Mouse (Mus musculus): ENCODE data around the gene Methig1. TPM values are rescaled to one million over a fixed set of nuclear protein-coding genes. Genes with fewer than 3 reads are reported as not detected.
A peak's percentile ranks its signal among the peaks of the same experiment; 100 is the strongest.
"Not testable (repeated sequence)": the region's sequence is repeated elsewhere in the genome, so short reads cannot be mapped to it uniquely, and the experiment has no call there.

Methig1 gene
- total RNA-seq, 1 experiment, result 0.54 TPM

DNA sequence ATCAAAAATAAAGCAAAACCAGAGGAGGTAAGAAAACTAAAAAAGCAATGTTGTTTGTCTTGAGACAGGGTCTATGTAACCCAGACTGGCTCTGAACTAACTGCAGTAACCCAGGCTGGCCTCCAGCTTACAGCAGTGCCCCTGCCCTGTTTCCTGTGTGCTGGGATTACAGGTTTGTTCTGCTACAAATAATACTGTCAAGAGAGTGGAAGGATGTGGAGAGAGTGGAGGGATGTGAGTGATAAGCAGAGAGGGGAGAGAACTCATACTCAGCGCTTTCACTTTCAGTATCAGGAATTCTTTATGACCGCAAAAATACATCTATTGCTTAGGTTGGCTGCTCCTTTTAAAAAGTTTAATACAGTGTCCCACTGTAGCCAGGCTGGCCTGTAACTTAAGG, 40.6 kb upstream of the Methig1 start:
- Histone ChIP-seq H3K4me3 (ENCODE audit: insufficient read depth in 1 of 2, low read depth in 1 of 2, low read length in 2 of 2, poor library complexity in 1 of 2, severe bottlenecking in 1 of 2) (no peak overlapping the region), H3K4me1 (ENCODE audit: control insufficient read depth in 2 of 2, insufficient read depth in 2 of 2, low read length in 2 of 2, poor library complexity in 1 of 2) (peaks cover 0 to 2% of the 10 kb centered on the region in 2 experiments; a peak in 2 of 4 replicates), H3K27ac (ENCODE audit: insufficient read depth, low read depth, low read length, poor library complexity, severe bottlenecking) (no peak overlapping the region), H3K36me3 (ENCODE audit: control insufficient read depth, insufficient read depth, low read length, poor library complexity, severe bottlenecking) (no peaks in the 10 kb centered on the region), H3K9ac (ENCODE audit: insufficient read depth, low read depth, low read length, poor library complexity, severe bottlenecking) (no peak overlapping the region), H3K9me3 (ENCODE audit: control insufficient read depth, insufficient read depth, low read depth, low read length) (no peaks in the 10 kb centered on the region)
- in situ Hi-C loops (cut with MboI; ENCODE audit: low sequenced_read_pairs in 2 of 2, unreplicated experiment in 2 of 2), result loop anchor here (5.0 kb wide), 1 partner anchor 45 kb away; no protein-coding TSS in a partner anchor
- TF ChIP-seq ZC3H11A (IDR thresholded peaks at IDR 0.05; ENCODE audit: borderline replicate concordance, low read depth, low read length) (no peak), HCFC1 (IDR thresholded peaks at IDR 0.05; ENCODE audit: borderline replicate concordance, insufficient read depth, low read length) (no peak), ZNF384 (IDR thresholded peaks at IDR 0.05; ENCODE audit: low read depth, low read length) (no peak), CHD2 (IDR thresholded peaks at IDR 0.05; ENCODE audit: low read depth, low read length) (no peak), MAFK (IDR thresholded peaks at IDR 0.05; ENCODE audit: insufficient read depth, low read depth, low read length) (no peak)
- no peak for DNase-seq (ENCODE audit: low read depth, low spot score)

DNA sequence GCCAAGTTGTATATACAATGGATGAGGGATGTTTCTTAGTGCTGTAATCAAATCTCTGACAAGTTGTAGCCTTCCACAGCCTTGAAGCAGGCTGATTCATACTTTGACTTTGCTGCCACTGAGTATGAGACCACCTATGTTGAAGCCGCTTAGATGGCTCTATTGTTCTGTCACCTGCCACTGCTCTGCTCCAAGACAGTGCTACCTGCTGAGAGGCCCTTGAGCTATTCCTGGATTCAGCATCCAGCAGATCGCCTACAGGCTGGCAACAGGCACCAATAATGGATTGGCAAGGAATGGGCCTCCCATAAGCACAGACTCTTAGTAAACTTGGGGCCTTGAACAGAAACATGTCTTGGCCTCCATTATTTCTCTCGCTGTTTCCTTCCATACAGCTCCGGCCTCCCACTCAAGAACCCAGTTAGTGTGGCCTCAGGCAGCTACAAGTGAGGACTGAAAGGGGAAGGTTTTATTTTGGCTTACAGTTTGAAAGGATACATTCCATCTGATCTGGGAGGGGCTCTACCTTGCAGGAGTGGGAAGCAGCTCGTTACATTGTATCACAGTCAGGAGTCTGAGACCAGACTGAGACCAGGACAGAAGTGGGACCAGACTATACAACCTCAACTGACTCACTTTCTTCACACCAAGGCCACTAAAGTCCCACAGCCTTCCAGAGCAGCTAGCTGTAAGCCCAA, 38.4 kb upstream of the Methig1 start:
- Histone ChIP-seq H3K4me1 (ENCODE audit: control insufficient read depth in 2 of 2, insufficient read depth in 2 of 2, low read length in 2 of 2, poor library complexity in 1 of 2) (peaks cover 0 to 2% of the 10 kb centered on the region in 2 experiments; a peak in 1 of 4 replicates), H3K9me3 (ENCODE audit: control insufficient read depth, insufficient read depth, low read depth, low read length) (no peaks in the 10 kb centered on the region), H3K36me3 (ENCODE audit: control insufficient read depth, insufficient read depth, low read length, poor library complexity, severe bottlenecking) (no peaks in the 10 kb centered on the region), H3K9ac (ENCODE audit: insufficient read depth, low read depth, low read length, poor library complexity, severe bottlenecking) (no peak overlapping the region), H3K27ac (ENCODE audit: insufficient read depth, low read depth, low read length, poor library complexity, severe bottlenecking) (peak overlapping the region; percentile 44; the same call in 1 of the 2 replicates), H3K4me3 (ENCODE audit: insufficient read depth in 1 of 2, low read depth in 1 of 2, low read length in 2 of 2, poor library complexity in 1 of 2, severe bottlenecking in 1 of 2) (no peak overlapping the region)
- no peak for DNase-seq (ENCODE audit: low read depth, low spot score)
- in situ Hi-C loops (cut with MboI; ENCODE audit: low sequenced_read_pairs in 2 of 2, unreplicated experiment in 2 of 2), result loop anchor here (5.0 kb wide), 1 partner anchor 43 kb away; no protein-coding TSS in a partner anchor
- TF ChIP-seq ZC3H11A (IDR thresholded peaks at IDR 0.05; ENCODE audit: borderline replicate concordance, low read depth, low read length), result no peak
- TF ChIP-seq HCFC1 (IDR thresholded peaks at IDR 0.05; ENCODE audit: borderline replicate concordance, insufficient read depth, low read length), result no peak
- no peak for TF ChIP-seq CHD2 (IDR thresholded peaks at IDR 0.05; ENCODE audit: low read depth, low read length)
- TF ChIP-seq MAFK (IDR thresholded peaks at IDR 0.05; ENCODE audit: insufficient read depth, low read depth, low read length), result no peak
- TF ChIP-seq ZNF384 (IDR thresholded peaks at IDR 0.05; ENCODE audit: low read depth, low read length), result no peak

DNA sequence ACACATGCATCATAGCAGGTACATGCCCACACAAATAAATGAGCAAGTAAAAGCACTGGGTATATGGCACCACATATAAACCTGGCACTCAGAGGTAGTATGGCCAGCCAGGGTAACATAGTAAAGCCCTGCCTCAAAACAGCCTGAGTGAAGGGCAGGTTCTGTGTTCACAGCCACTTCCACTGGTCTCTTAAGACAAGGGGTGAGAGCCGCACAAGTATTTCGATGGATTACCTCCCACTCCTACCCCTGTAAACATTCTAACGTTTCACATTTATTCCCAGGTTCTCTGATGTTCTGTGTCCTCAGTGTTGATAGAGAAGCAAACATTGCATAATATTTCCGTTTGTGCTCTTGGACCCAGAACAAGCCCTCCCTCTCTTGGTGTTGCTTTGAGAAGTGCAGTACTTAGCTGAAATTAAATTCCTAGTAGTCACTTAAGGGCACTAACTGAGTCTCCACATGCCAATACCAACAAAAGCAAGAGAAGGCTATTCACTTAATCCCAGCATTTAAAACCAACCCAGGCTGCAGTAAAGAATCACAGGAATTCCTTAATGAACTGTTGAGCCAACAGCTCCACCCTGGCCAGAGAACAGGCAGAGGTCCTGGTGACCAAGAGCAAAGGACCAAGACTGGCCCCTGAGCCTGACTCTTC, 34.8 kb upstream of the Methig1 start:
- H3K27ac ChIP-seq (ENCODE audit: insufficient read depth, low read depth, low read length, poor library complexity, severe bottlenecking); H3K4me1 ChIP-seq (ENCODE audit: control insufficient read depth in 2 of 2, insufficient read depth in 2 of 2, low read length in 2 of 2, poor library complexity in 1 of 2); in situ Hi-C loops (cut with MboI; ENCODE audit: low sequenced_read_pairs in 2 of 2, unreplicated experiment in 2 of 2); H3K9ac ChIP-seq (ENCODE audit: insufficient read depth, low read depth, low read length, poor library complexity, severe bottlenecking); DNase-seq (ENCODE audit: low read depth, low spot score); H3K4me3 ChIP-seq (ENCODE audit: insufficient read depth in 1 of 2, low read depth in 1 of 2, low read length in 2 of 2, poor library complexity in 1 of 2, severe bottlenecking in 1 of 2); H3K9me3 ChIP-seq (ENCODE audit: control insufficient read depth, insufficient read depth, low read depth, low read length); H3K36me3 ChIP-seq (ENCODE audit: control insufficient read depth, insufficient read depth, low read length, poor library complexity, severe bottlenecking): not testable (repeated sequence)

DNA sequence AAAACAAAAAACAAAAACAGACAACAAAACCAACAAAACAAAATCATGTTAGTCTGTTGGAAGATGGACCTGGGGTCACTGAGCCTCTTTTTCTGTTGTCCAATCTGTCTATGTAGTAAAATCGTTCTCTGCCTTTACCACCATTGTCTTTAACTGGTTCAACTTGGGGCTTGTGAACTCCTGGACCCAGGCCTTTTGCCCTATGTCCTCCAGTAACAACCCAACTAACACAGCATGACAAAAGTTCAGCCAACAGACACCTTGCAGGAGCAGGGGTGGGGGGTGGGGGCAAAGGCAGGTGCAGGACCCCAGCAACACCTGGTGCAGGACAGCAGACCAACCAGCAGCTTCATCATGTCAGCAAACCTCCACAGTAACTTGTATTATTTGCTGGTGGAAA, 33.1 kb upstream of the Methig1 start:
- Histone ChIP-seq H3K36me3 (ENCODE audit: control insufficient read depth, insufficient read depth, low read length, poor library complexity, severe bottlenecking) (no peaks in the 10 kb centered on the region), H3K9ac (ENCODE audit: insufficient read depth, low read depth, low read length, poor library complexity, severe bottlenecking) (no peak overlapping the region), H3K4me1 (ENCODE audit: control insufficient read depth in 2 of 2, insufficient read depth in 2 of 2, low read length in 2 of 2, poor library complexity in 1 of 2) (peaks cover 0 to 9% of the 10 kb centered on the region in 2 experiments; a peak in 2 of 4 replicates), H3K27ac (ENCODE audit: insufficient read depth, low read depth, low read length, poor library complexity, severe bottlenecking) (no peak overlapping the region), H3K9me3 (ENCODE audit: control insufficient read depth, insufficient read depth, low read depth, low read length) (no peaks in the 10 kb centered on the region), H3K4me3 (ENCODE audit: insufficient read depth in 1 of 2, low read depth in 1 of 2, low read length in 2 of 2, poor library complexity in 1 of 2, severe bottlenecking in 1 of 2) (no peak overlapping the region)
- DNase-seq (ENCODE audit: low read depth, low spot score), result no peak
- no peak for TF ChIP-seq MAFK (IDR thresholded peaks at IDR 0.05; ENCODE audit: insufficient read depth, low read depth, low read length)
- TF ChIP-seq ZC3H11A (IDR thresholded peaks at IDR 0.05; ENCODE audit: borderline replicate concordance, low read depth, low read length), result no peak
- TF ChIP-seq ZNF384 (IDR thresholded peaks at IDR 0.05; ENCODE audit: low read depth, low read length), result no peak
- no peak for TF ChIP-seq CHD2 (IDR thresholded peaks at IDR 0.05; ENCODE audit: low read depth, low read length)
- TF ChIP-seq HCFC1 (IDR thresholded peaks at IDR 0.05; ENCODE audit: borderline replicate concordance, insufficient read depth, low read length), result no peak
- in situ Hi-C loops (cut with MboI; ENCODE audit: low sequenced_read_pairs in 2 of 2, unreplicated experiment in 2 of 2), result no loop called here

All from ES-E14 (cell line).